Mouse (Mus musculus) thymus, adult 2 months (tissue): ENCODE data around the gene Rasip1. TPM values are rescaled to one million over a fixed set of nuclear protein-coding genes. Genes with fewer than 3 reads are reported as not detected.

Source experiments
- DNase-seq: peaks from one replicate; pipeline ENCODE4 v3.0.0; 2021
- H3K27ac ChIP-seq: fragments of 200-500 bp; 2 replicates; pipeline ENCODE4 v1.5.1; 2012; ENCODE audit warnings: low read length, control low read depth; ENCODE audit not compliant: control insufficient read depth, insufficient read depth
- H3K27me3 ChIP-seq: fragments of 200-500 bp; 2 replicates; pipeline ENCODE4 v1.6.1; 2012; ENCODE audit warnings: mild to moderate bottlenecking, low read length, moderate library complexity, mixed read lengths; ENCODE audit not compliant: control insufficient read depth, insufficient read depth
- H3K36me3 ChIP-seq: fragments of 200-500 bp; 2 replicates; pipeline ENCODE4 v1.6.1; 2012; ENCODE audit warnings: mild to moderate bottlenecking, low read length, moderate library complexity; ENCODE audit not compliant: control insufficient read depth, insufficient read depth
- H3K4me1 ChIP-seq: fragments of 200-500 bp; replicated peaks from 2 replicates; pipeline ENCODE4 v1.6.1; 2012; ENCODE audit warnings: low read length; ENCODE audit not compliant: control insufficient read depth, insufficient read depth
- H3K4me3 ChIP-seq: fragments of 200-500 bp; 2 replicates; pipeline ENCODE4 v1.5.1; 2012; ENCODE audit warnings: mild to moderate bottlenecking, low read length, control low read depth, moderate library complexity; ENCODE audit not compliant: control insufficient read depth, insufficient read depth
- CTCF ChIP-seq: fragments of 200-500 bp; IDR thresholded peaks from 2 replicates; pipeline ENCODE4 v1.5.1; 2012; ENCODE audit warnings: mild to moderate bottlenecking, control low read depth, low read length, moderate library complexity, borderline replicate concordance; ENCODE audit not compliant: control insufficient read depth, poor library complexity, insufficient read depth; ENCODE audit errors: extremely low read depth
- POLR2A ChIP-seq: fragments of 200-500 bp; IDR thresholded peaks from 2 replicates; pipeline ENCODE4 v1.6.1; 2012; ENCODE audit warnings: mild to moderate bottlenecking, low read length, control low read depth, moderate library complexity; ENCODE audit not compliant: control insufficient read depth, poor library complexity, insufficient read depth; ENCODE audit errors: extremely low read depth
- WGBS: fragments of 180-500 bp; shearing (Covaris S2); methylation state at CpG from one replicate; pipeline ENCODE4 v1.1.7; 2018; 5-methylcytosine and 5-hydroxymethylcytosine counted together
- polyA plus RNA-seq: library from polyadenylated mRNA; depleted of rRNA; stranded (reverse); fragments of >200 nt; gene quantifications from 2 replicates; pipeline ENCODE4 v1.2.3, GENCODE M21; 2012

Rasip1 gene
- polyA plus RNA-seq, 1 experiment, result 8.6 TPM

DNA sequence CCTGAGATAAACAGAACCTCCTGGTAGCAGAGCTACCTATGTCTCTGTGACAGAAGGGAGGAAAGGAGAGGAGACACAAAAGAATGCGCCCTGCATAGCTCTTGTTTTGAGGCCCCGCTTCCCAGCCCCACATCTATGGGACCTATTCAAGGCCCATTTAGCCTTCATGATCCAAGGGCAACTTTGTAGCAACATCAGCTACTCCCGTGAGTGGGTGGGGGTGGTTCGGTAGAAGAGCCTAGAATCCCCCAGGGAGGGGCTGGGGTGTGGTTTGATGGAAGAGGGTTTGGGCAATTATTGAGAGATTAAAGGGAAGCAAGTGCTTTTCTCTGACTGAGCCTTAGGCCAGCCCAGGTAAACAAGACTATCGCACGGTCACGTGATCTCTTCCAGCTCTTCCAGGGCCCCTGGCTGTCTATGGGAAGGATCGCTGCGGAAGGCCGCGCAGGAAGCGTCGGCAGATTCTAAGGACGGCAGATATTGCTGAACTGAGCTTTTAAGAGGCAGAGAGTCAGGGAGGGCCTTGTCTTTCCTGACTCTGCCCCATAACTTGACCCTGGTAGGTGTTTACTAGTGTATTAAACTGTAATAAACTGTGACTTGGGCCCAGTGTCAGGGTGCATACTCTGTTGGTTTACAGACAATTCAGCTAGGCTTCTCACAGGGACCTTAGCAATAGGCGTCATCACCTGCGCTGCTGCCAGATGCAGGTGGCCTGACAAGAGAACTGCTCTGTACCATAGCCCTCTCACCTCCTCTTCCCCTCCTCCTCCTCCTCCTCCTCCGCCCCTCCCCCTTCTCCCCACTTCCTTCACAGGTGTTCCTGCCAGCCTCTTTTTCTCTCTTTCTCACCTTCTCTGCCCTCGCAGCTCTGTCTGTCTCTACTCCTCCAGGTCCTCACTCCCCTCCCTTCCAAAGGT, 28.1 kb upstream of the Rasip1 start:
- Histone ChIP-seq H3K4me1 (peaks cover 43% of the 10 kb centered on the region), H3K27ac (peak overlapping the region; percentile 70), H3K36me3 (no peaks in the 10 kb centered on the region), H3K4me3 (no peak overlapping the region), H3K27me3 (no peaks in the 10 kb centered on the region)
- WGBS, result 74% methylated on average over 17 of the region's 18 CpGs
- DNase-seq, result peak; percentile 71
- TF ChIP-seq CTCF, result no peak
- TF ChIP-seq POLR2A, result 0 out of 2 replicates have a peak, but pooled peaks have one; percentile 16

DNA sequence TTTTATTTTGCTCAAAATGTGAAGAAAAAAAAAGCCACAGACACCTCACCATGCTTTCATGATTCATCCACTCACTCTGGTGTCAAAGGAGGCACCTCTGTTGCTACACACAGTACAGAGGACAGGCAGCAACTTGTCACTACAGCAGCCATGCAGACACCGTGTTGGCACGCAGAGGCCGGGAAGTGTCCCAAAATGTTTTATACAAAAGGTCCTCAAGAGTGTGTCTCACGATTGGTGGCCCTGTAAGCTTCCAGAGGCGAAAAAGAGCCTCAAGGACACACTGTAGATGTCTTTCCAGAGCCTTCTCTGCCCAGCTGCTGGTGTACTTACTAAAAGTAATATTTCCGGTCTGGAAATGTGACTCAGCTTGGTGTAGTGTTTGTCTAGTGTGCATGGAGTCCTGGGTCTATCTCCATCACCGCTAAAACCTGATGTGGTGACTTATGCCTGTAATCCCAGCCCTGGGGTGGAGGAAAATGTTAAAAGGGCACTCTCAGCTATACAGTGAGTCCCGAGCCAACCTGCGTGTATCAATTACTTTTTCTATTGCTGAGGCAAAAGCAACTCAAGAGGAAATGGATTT, 21.5 kb upstream of the Rasip1 start:
- H3K27ac ChIP-seq, result no peak overlapping the region
- H3K36me3 ChIP-seq, result no peaks in the 10 kb centered on the region
- H3K4me1 ChIP-seq, result peaks cover 9% of the 10 kb centered on the region
- no peak overlapping the region for H3K4me3 ChIP-seq
- DNase-seq, result no peak
- WGBS, result 89% methylated on average over 9 of the region's 9 CpGs
- no peaks in the 10 kb centered on the region for H3K27me3 ChIP-seq
- no peak for TF ChIP-seq POLR2A
- TF ChIP-seq CTCF, result no peak

DNA sequence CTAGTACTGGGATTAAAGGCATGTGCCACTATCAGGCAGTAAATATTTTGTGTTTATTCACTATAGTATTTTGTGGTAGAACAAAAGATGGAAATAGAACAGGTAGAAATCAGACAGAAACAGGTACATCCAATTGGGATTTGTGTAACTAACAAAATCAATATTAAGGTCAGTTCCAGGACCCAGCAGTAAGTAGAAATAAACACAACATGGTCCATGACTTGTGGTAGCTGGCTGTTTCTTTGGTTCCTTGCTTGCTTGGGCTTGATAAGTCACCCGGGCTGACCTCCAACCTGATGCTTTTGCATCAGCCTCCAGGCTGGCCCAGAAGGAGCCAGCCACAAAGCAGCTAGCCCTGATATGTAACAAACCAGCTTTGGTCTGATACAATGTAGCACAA, 17.8 kb upstream of the Rasip1 start:
- TF ChIP-seq POLR2A (no peak), CTCF (no peak)
- Histone ChIP-seq H3K27ac (no peak overlapping the region), H3K27me3 (no peaks in the 10 kb centered on the region), H3K36me3 (no peaks in the 10 kb centered on the region), H3K4me1 (no peaks in the 10 kb centered on the region), H3K4me3 (no peak overlapping the region)
- DNase-seq, result no peak
- 93% methylated on average over 1 of the region's 1 CpGs for WGBS

DNA sequence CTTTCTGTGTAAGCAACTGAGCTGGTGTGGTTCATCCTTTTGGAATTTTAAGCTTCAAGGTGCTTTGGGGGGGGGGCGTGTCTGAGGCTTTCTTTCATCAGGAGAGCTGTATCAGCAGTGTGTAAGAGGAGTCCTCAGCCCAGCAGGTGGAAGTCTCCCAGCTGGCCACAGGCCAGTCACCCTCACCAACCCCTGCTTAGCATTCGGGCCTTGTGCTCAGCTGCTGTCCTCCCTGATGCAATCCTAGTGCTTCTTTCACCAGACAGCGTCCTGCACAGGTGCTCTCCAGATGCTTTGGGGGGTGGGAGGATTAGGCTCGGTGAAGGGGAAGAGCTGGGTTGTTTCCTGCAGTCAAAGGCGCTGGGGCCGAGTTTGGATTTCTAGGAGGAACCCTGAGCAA, 11.0 kb upstream of the Rasip1 start:
- Histone ChIP-seq H3K4me3 (no peak overlapping the region), H3K36me3 (no peaks in the 10 kb centered on the region), H3K27me3 (no peaks in the 10 kb centered on the region), H3K4me1 (no peaks in the 10 kb centered on the region), H3K27ac (no peak overlapping the region)
- no peak for DNase-seq
- WGBS, result 71% methylated on average over 6 of the region's 6 CpGs
- TF ChIP-seq POLR2A (no peak), CTCF (no peak)

DNA sequence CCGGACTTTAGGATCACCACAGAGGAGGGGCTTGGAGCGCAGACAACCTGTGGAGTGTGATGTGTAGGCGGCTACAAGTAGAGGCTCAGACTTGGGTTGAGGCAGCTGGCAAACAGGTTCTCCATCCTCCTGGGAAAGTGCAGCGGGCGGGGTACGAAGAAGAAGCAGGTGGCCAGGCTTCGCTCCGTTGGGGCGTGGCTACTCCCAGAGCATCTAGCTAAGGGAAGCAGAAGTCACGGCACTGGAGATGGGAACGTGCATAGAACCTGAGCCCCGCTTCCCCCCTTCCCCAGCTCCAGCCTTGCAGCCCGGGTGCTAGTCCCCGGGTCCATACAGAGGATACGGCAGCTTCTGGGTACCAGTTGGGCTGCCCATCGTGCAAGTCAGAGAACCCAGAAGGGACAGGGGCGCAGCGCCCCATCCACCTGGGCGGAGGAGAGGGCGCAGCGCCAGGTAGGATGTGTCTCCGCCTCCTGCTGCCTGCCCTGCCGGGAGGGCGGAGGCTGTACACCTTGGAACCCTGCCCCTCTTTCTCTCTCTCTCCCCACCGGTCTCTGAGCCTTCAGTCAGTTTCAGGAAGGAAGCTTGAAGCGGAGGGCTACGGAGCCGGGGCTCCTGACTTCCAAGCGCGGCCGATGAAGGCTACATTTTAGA, 10.1 kb upstream of the Rasip1 start, which contains the start of gene Fut1:
Gene Fut1, plus strand, starts transcription at position 248 of the 654 bp plus-strand sequence.
- H3K36me3 ChIP-seq, result no peaks in the 10 kb centered on the region
- WGBS, result 30% methylated on average over 31 of the region's 31 CpGs
- H3K27ac ChIP-seq, result no peak within 1 kb of the TSS
- no peaks in the 10 kb centered on the region for H3K27me3 ChIP-seq
- no peak for DNase-seq
- no peak within 1 kb of the TSS for H3K4me3 ChIP-seq
- TF ChIP-seq CTCF, result no peak
- TF ChIP-seq POLR2A, result no peak
- H3K4me1 ChIP-seq, result 0 out of 2 replicates have a peak, but pooled peaks cover 2% of the 10 kb centered on the region

DNA sequence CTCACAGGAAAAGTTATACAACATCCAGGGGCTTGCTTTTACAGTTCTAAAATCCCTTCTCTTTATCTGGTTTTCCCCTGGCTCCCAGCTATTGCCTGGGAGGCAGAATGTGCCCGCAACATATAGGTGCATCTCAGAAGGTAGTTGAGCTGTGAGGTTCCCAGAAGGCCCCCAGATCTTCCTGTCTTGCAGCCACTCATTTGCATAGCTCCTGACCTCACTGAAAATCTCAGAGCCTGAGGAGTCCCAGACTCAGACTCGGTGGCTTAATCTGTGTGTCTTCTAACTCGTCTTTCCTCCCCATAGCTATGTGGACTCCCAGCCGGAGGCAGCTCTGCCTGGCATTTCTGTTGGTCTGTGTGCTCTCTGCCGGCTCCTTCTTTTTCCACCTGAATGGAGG, 9.0 kb upstream of the Rasip1 start:
- no peaks in the 10 kb centered on the region for H3K27me3 ChIP-seq

More for the DNA sequence above, 9.0 kb upstream of the Rasip1 start:
- WGBS, result 86% methylated on average over 5 of the region's 5 CpGs
- TF ChIP-seq CTCF (no peak), POLR2A (no peak)
- no peak overlapping the region for H3K27ac ChIP-seq
- 0 out of 2 replicates have a peak, but pooled peaks cover 2% of the 10 kb centered on the region for H3K4me1 ChIP-seq
- no peak for DNase-seq
- no peaks in the 10 kb centered on the region for H3K36me3 ChIP-seq
- no peak overlapping the region for H3K4me3 ChIP-seq
